Mouse (Mus musculus) gonadal fat pad, adult 2 months (tissue): Measurements from ENCODE around the gene Taf1c. TPM values are rescaled to one million over a fixed set of nuclear protein-coding genes. Genes with fewer than 3 reads are reported as not detected.

Source experiments
- DNase-seq: peaks from one replicate; pipeline ENCODE4 v3.0.0-alpha.2; 2012; ENCODE audit warnings: low read depth
- polyA plus RNA-seq: library from polyadenylated mRNA; depleted of rRNA; stranded (reverse); fragments of >200 nt; gene quantifications from 2 replicates; pipeline ENCODE4 v1.2.3, GENCODE M21; 2012; rRNA removed

Taf1c gene
- polyA plus RNA-seq, 1 experiment: 17.8 TPM

- no peak for DNase-seq
Measured at GRCm38 (mm10) chr8:119574437-119575365, 30.3 kb downstream of the Taf1c start, which contains the start of the genes Hsdl1 and Dnaaf1. Hsdl1 (minus strand) TSS chr8:119575183. Dnaaf1 (plus strand) TSS chr8:119575235.

GRCm38 (mm10) chr8:119572411-119572810, 32.6 kb downstream of the Taf1c start:
- DNase-seq: no peak

- no peak for DNase-seq
Measured at GRCm38 (mm10) chr8:119571135-119571534, 33.9 kb downstream of the Taf1c start.

- DNase-seq: no peak
Measured at GRCm38 (mm10) chr8:119569881-119570280, 35.1 kb downstream of the Taf1c start.

- no peak for DNase-seq
Measured at GRCm38 (mm10) chr8:119568951-119569350, 36.1 kb downstream of the Taf1c start.

GRCm38 (mm10) chr8:119568251-119568650, 36.8 kb downstream of the Taf1c start:
- DNase-seq: no peak

- peak; percentile 58 for DNase-seq
Measured at GRCm38 (mm10) chr8:119566367-119566766, 38.7 kb downstream of the Taf1c start.

GRCm38 (mm10) chr8:119563849-119564251, 41.2 kb downstream of the Taf1c start:
- DNase-seq: no peak

GRCm38 (mm10) chr8:119559402-119559720, 45.7 kb downstream of the Taf1c start:
- DNase-seq: no peak

GRCm38 (mm10) chr8:119558603-119559401, 46.2 kb downstream of the Taf1c start, which contains the start of gene Mbtps1:
Mbtps1 (minus strand) TSS chr8:119558735.
- DNase-seq: peak; percentile 54

GRCm38 (mm10) chr8:119557821-119558602, 47.0 kb downstream of the Taf1c start:
- DNase-seq: no peak

GRCm38 (mm10) chr8:119557132-119557531, 47.9 kb downstream of the Taf1c start:
- DNase-seq: no peak

GRCm38 (mm10) chr8:119555861-119556260, 49.2 kb downstream of the Taf1c start:
- DNase-seq: peak; percentile 66

GRCm38 (mm10) chr8:119552967-119553366, 52.1 kb downstream of the Taf1c start:
- DNase-seq: no peak

GRCm38 (mm10) chr8:119548560-119549113, 56.4 kb downstream of the Taf1c start:
- peak; percentile 37 for DNase-seq

Other genes starting within 250 kb of the Taf1c start
- 27.5 and 30.6 TPM in 2 replicates for gene Mlycd, start 210.3 kb downstream of the Taf1c start, polyA plus RNA-seq
- 20.6 and 31.2 TPM in 2 replicates for gene Osgin1, start 171.1 kb downstream of the Taf1c start, polyA plus RNA-seq
- gene Necab2, start 158.5 kb downstream of the Taf1c start, polyA plus RNA-seq: 0.81 and 1.2 TPM in 2 replicates
- gene Slc38a8, start 103.5 kb downstream of the Taf1c start, polyA plus RNA-seq: 0.18 and 0.24 TPM in 2 replicates
- gene Mbtps1, start 46.5 kb downstream of the Taf1c start, polyA plus RNA-seq: 103 and 107 TPM in 2 replicates
- 26.2 and 28.6 TPM in 2 replicates for gene Hsdl1, start 30.0 kb downstream of the Taf1c start, polyA plus RNA-seq
- 2.0 and 4.0 TPM in 2 replicates for gene Dnaaf1, start 30.0 kb downstream of the Taf1c start, polyA plus RNA-seq
- 0.33 and 0.36 TPM in 2 replicates for gene Adad2, start 7.5 kb upstream of the Taf1c start, polyA plus RNA-seq
- gene Kcng4, start 30.5 kb upstream of the Taf1c start, polyA plus RNA-seq: 3.7 and 5.2 TPM in 2 replicates
- 41.3 and 52.5 TPM in 2 replicates for gene Wfdc1, start 61.1 kb upstream of the Taf1c start, polyA plus RNA-seq
- gene Atp2c2, start 94.8 kb upstream of the Taf1c start, polyA plus RNA-seq: 0.38 and 0.49 TPM in 2 replicates
- 9.9 and 12.8 TPM in 2 replicates for gene Tldc1, start 173.2 kb upstream of the Taf1c start, polyA plus RNA-seq
- 81.5 and 109 TPM in 2 replicates for gene Cotl1, start 235.3 kb upstream of the Taf1c start, polyA plus RNA-seq